Mouse (Mus musculus) bone marrow macrophage, adult 2 months (primary cell): ENCODE results near the gene Fam209.

ENCODE experiments used
- CTCF ChIP-seq: IDR thresholded peaks from 2 replicates; pipeline ENCODE4 v1.5.1; 2012; ENCODE audit warnings: low read depth, mild to moderate bottlenecking, low read length, moderate library complexity
- POLR2A ChIP-seq: IDR thresholded peaks from 2 replicates; pipeline ENCODE4 v1.6.1; 2012; ENCODE audit warnings: mild to moderate bottlenecking, low read depth, low read length, borderline replicate concordance

DNA sequence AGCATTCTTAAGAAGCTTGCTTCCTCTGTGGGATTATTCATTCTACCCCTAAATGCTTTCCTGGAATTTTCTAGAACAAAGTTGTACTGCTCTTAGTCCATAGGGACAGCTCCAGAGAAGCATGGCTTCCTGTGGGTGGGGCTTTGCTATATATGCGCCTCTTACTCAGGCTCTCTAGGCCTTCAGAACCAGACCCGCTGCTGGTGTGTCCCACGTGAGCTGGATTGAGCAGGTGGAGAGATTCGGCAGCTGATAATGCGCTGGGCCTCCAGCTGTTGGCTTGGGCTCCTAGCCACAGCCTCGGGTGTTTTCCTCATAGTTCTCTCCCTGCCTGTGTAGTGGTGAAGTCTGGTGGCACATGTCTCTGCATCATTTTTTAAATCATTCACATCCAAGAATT is 21.7 kb upstream of the Fam209 start:
- TF ChIP-seq CTCF (no peak), POLR2A (no peak)
